Mouse (Mus musculus) limb, embryonic 14.5 days (tissue): ENCODE measurements at regions not wholly inside any gene's neighbourhood (a gene's known extent, or its start where the extent isn't known, plus 50 kb on each side); places are given as distances from the start of the nearest gene placed in this dataset.

Experiments
- ATAC-seq: fragments of 200-750 bp; cut with Nextera tagmentation; 2 replicates; pipeline ENCODE4 v1.8.0; 2017; ENCODE audit warnings: low read depth, moderate number of reproducible peaks, moderate TSS enrichment; ENCODE audit not compliant: low FRiP score
- DNase-seq: peaks from one replicate; pipeline ENCODE4 v3.0.0-alpha.2; 2015; ENCODE audit warnings: low spot score
- H3K27ac ChIP-seq: fragments of 300-500 bp; sonication (generic); replicated peaks from 2 replicates; pipeline ENCODE4 v1.5.1; 2014; ENCODE audit warnings: low read depth, mild to moderate bottlenecking, low read length, moderate library complexity, mixed read lengths
- H3K27me3 ChIP-seq: fragments of 300-500 bp; sonication (generic); 2 replicates; pipeline ENCODE4 v1.6.1; 2014; ENCODE audit warnings: low read length, mixed read lengths; ENCODE audit not compliant: control insufficient read depth, insufficient read depth
- H3K36me3 ChIP-seq: fragments of 300-500 bp; sonication (generic); 2 replicates; pipeline ENCODE4 v1.6.1; 2014; ENCODE audit warnings: mild to moderate bottlenecking, low read length, moderate library complexity, mixed read lengths; ENCODE audit not compliant: control insufficient read depth, insufficient read depth
- H3K4me1 ChIP-seq: fragments of 300-500 bp; sonication (generic); 2 replicates; pipeline ENCODE4 v1.6.1; 2014; ENCODE audit warnings: antibody characterized with exemption, low read length, mixed read lengths; ENCODE audit not compliant: control insufficient read depth, insufficient read depth
- H3K4me2 ChIP-seq: fragments of 300-500 bp; sonication (generic); replicated peaks from 2 replicates; pipeline ENCODE4 v1.6.1; 2014; ENCODE audit warnings: low read depth, mild to moderate bottlenecking, low read length, moderate library complexity; ENCODE audit not compliant: severe bottlenecking
- H3K4me3 ChIP-seq: fragments of 300-500 bp; sonication (generic); replicated peaks from 2 replicates; pipeline ENCODE4 v1.5.1; 2014; ENCODE audit warnings: low read length
- H3K9ac ChIP-seq: fragments of 300-500 bp; sonication (generic); 2 replicates; pipeline ENCODE4 v1.6.1; 2014; ENCODE audit warnings: mild to moderate bottlenecking, low read depth, low read length, moderate library complexity; ENCODE audit not compliant: severe bottlenecking
- H3K9me3 ChIP-seq: fragments of 300-500 bp; sonication (generic); 2 replicates; pipeline ENCODE4 v1.6.1; 2016; ENCODE audit warnings: low read length; ENCODE audit not compliant: control insufficient read depth
- POLR2A ChIP-seq: fragments of 200-500 bp; IDR thresholded peaks from 2 replicates; pipeline ENCODE4 v1.8.0; 2012; ENCODE audit warnings: inconsistent platforms, mild to moderate bottlenecking, moderate library complexity, borderline replicate concordance; ENCODE audit not compliant: insufficient read depth, insufficient read length; ENCODE audit errors: extremely low read depth
- WGBS: fragments of 180-500 bp; shearing (Covaris S2); extraction: QIAGEN DNeasy Blood & Tissue Kit; methylation state at CpG from one replicate; pipeline ENCODE4 v1.1.7; 2014; 5-methylcytosine and 5-hydroxymethylcytosine counted together

DNA sequence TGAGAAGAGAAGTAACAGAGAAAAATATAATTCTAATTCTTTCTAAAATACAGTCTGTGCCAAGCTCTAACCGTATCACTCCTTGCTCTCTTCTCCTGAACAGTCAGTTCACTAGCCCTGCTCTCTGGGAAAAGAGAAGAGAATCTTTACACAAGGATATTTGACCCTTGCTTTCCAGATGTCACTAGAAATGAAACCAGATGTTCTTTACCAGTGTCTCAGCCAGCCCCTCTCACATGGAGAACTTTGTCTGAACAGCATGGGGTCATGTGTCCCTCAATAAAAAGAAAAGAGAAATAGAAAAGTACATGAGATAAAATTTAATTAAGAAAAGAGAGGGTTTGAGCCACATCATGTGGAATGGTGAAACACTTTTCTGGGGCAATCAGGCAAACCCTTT is 91.3 kb upstream of the Hddc2 start:
- Histone ChIP-seq H3K9ac (no peak overlapping the region), H3K36me3 (no peaks in the 10 kb centered on the region), H3K4me2 (no peak overlapping the region), H3K9me3 (no peaks in the 10 kb centered on the region), H3K27me3 (no peaks in the 10 kb centered on the region), H3K27ac (no peak overlapping the region), H3K4me3 (no peak overlapping the region), H3K4me1 (peaks cover 4% of the 10 kb centered on the region; the same call in 1 of the 2 replicates)
- ATAC-seq (no peak), DNase-seq (no peak)
- WGBS = 30% methylated on average over 1 of the region's 1 CpGs
- no peak for TF ChIP-seq POLR2A

DNA sequence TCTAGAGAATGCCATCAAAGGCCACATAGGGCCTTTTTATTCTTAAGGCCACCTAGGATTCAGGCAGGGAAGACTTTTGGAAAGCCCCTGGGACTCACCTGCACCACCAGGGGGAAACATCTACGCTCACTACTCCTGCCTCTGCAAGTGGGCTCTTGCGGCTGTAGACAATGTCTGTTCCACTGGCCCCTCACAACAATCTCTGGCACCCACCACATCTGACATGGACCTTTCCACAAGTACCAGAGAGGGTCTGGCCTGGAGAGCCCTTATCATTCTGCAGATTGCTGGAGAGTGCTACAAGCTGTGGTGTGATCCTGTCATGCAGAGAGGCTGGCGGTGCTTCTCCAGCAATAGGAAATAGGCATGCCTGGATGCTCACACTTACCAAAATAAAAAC is 84.1 kb upstream of the Hddc2 start:
- Histone ChIP-seq H3K9ac (no peak overlapping the region), H3K9me3 (no peaks in the 10 kb centered on the region), H3K4me3 (no peak overlapping the region), H3K27me3 (no peaks in the 10 kb centered on the region), H3K4me1 (no peaks in the 10 kb centered on the region), H3K4me2 (no peak overlapping the region), H3K27ac (no peak overlapping the region), H3K36me3 (no peaks in the 10 kb centered on the region)
- TF ChIP-seq POLR2A = no peak
- 92% methylated on average over 3 of the region's 3 CpGs for WGBS
- DNase-seq (no peak), ATAC-seq (no peak)

DNA sequence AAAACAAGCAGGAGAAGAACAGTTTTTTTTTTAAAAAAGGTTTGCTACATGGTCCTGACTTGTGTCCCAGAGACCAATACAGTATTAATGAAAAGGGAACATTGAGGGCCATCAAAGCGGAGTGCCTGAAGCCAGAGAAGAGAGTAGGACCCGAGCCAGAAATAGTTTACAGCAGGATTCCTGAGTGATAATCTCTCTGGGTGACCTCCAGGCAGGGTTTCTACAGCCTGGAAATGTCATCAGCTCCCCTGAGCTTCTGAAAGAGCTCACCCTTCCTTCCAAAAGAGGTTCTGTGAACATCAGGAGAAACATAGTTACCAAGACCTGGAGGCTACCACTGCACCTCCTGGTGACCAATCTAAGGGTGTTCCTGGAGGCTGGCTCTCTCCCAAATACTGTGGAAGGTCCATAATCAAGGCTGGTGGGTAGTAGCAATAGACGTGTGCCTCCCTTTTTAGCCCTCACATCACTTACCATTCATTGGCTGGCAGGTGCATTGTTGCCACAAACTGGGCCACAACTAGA is 70.7 kb upstream of the Hddc2 start:
- H3K36me3 ChIP-seq = no peaks in the 10 kb centered on the region
- ATAC-seq = no peak
- 69% methylated on average over 3 of the region's 3 CpGs for WGBS
- H3K4me1 ChIP-seq = no peaks in the 10 kb centered on the region
- no peak overlapping the region for H3K27ac ChIP-seq
- no peak overlapping the region for H3K4me2 ChIP-seq
- H3K27me3 ChIP-seq = no peaks in the 10 kb centered on the region
- TF ChIP-seq POLR2A = no peak
- no peak for DNase-seq
- no peaks in the 10 kb centered on the region for H3K9me3 ChIP-seq
- no peak overlapping the region for H3K4me3 ChIP-seq
- no peak overlapping the region for H3K9ac ChIP-seq

DNA sequence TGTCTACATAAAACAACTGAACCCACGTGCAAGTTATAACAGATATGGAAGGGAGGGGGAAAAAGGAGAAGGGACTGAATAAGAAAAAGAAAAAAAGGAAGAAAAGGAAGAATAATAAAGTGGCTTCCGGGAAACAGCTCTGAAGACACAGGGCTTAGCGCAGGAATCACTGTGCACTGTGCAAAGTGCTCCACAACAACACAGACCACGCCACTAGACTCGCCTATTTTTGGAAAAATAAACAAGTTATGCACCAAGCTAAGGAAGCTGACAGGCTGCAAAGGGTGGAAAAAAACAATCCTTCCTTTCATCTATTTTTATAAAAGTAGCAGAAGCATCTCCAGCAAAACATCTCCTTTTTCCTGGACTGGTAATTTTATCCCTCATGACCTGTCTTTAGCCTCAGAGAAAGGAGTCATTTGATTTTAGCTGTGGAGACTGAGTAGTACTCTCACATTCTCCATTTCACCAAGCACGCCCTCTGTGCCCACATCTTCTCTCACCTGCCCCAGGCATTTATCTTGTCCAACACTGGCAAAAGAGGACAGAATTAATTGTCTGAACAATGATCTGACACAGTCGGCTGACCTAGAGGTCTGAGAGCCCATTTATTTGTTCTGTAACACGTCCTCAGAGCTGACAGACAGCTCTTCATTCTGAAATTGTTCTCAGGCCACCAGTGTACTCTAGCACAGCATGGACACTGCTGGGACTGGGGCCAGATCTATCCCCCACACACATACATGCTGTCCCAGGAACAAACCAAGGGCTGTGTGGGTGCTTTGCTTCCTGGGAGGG is 60.4 kb upstream of the Hddc2 start:
- WGBS = 59% methylated on average over 8 of the region's 8 CpGs
- H3K36me3 ChIP-seq = no peaks in the 10 kb centered on the region
- no peak overlapping the region for H3K9ac ChIP-seq
- no peaks in the 10 kb centered on the region for H3K27me3 ChIP-seq
- H3K4me2 ChIP-seq = no peak overlapping the region
- no peak for TF ChIP-seq POLR2A
- DNase-seq (no peak), ATAC-seq (no peak)
- no peaks in the 10 kb centered on the region for H3K4me1 ChIP-seq
- H3K27ac ChIP-seq = no peak overlapping the region
- H3K4me3 ChIP-seq = no peak overlapping the region
- H3K9me3 ChIP-seq = no peaks in the 10 kb centered on the region

GRCm38 (mm10) chr10:31256934-31257333 is 56.2 kb upstream of the Hddc2 start:
- no peak overlapping the region for H3K4me2 ChIP-seq
- no peaks in the 10 kb centered on the region for H3K4me1 ChIP-seq
- TF ChIP-seq POLR2A = no peak
- H3K9ac ChIP-seq = no peak overlapping the region
- H3K36me3 ChIP-seq = no peaks in the 10 kb centered on the region
- no peaks in the 10 kb centered on the region for H3K9me3 ChIP-seq
- no peak overlapping the region for H3K27ac ChIP-seq
- no peaks in the 10 kb centered on the region for H3K27me3 ChIP-seq
- no peak overlapping the region for H3K4me3 ChIP-seq
- ATAC-seq (no peak), DNase-seq (no peak)
- 70% methylated on average over 1 of the region's 1 CpGs for WGBS

DNA sequence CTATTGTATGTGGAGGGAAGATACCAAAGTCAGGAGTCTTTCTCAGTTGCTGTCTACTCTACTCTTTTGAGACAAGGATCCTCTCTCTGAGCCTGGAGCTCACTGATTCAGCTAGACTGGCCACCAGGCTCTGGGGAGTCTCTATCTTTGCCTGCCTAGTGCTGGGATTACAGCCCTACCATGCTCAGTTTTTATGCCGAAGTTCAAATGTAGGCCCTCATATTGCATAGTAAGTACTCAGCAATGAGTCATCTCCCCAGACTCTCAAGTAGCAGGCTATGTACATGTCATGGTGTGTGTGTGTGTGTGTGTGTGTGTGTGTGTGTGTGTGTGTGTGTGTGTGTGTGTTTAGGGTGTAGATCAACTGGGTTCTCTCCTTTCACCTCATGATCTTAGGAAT is 55.6 kb upstream of the Hddc2 start:
- TF ChIP-seq POLR2A = no peak
- Histone ChIP-seq H3K4me1 (no peaks in the 10 kb centered on the region), H3K4me3 (no peak overlapping the region), H3K27me3 (no peaks in the 10 kb centered on the region), H3K9me3 (no peaks in the 10 kb centered on the region), H3K4me2 (no peak overlapping the region), H3K9ac (no peak overlapping the region), H3K27ac (no peak overlapping the region), H3K36me3 (no peaks in the 10 kb centered on the region)
- 100% methylated on average over 1 of the region's 1 CpGs for WGBS
- ATAC-seq (no peak), DNase-seq (no peak)
